Mouse (Mus musculus): ENCODE data around the gene Slc24a3. TPM values are rescaled to one million over a fixed set of nuclear protein-coding genes. Genes with fewer than 3 reads are reported as not detected.

Gene Slc24a3
- polyA plus RNA-seq, 1 experiment from 2014 or later, result 5.1 TPM

DNA sequence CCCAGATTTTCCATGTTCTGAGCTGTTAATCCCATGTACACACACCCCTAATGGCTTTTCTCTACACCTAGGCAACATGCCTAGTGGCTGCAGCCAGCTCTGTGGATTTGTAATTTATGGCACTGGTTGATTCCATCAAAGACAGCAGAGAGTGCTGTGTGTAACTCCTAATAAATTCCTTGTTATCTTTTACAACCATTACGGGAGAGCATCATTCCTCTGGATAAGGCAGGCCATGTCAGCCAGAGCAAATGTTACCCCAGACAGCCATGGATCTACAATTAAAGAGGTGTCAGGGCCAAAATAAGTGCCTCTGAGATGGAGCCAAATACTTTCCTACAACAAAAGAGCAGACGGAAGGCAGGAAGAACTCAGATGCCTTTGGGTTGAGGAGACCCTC is 49.0 kb downstream of the Slc24a3 start:
- WGBS, result 96% methylated on average over 2 of the region's 2 CpGs
- no peaks in the 10 kb centered on the region for H3K27me3 ChIP-seq
- no peak overlapping the region for H3K27ac ChIP-seq
- no peak for ATAC-seq
- no peaks in the 10 kb centered on the region for H3K9me3 ChIP-seq
- no peak overlapping the region for H3K9ac ChIP-seq (replicated peaks)
- no peak overlapping the region for H3K4me3 ChIP-seq (replicated peaks)
- H3K4me2 ChIP-seq (replicated peaks), result no peak overlapping the region
- H3K36me3 ChIP-seq, result no peaks in the 10 kb centered on the region
- no peaks in the 10 kb centered on the region for H3K4me1 ChIP-seq (replicated peaks)

DNA sequence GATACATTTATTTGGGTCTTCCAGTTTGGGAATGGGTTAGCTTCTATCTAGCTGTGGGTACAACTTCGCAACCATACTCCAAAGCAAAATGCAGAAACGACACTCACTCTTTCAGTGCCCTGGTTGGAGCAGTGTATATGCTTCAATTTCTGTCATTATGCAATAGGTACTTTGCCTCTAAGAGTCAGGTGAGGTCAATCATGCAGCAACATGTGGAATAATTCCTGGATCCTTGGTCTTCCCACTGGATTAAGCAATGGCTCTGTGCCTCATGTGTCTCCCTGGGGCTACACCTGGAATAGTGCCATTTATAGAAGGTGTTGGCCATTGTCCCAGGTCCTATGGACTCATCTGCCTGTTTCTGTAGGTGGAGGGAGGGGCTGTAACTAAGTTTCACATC is 49.9 kb downstream of the Slc24a3 start:
- Histone ChIP-seq H3K27me3 (no peaks in the 10 kb centered on the region), H3K36me3 (no peaks in the 10 kb centered on the region), H3K9me3 (no peaks in the 10 kb centered on the region), H3K4me3 (replicated peaks) (no peak overlapping the region), H3K9ac (replicated peaks) (no peak overlapping the region), H3K4me2 (replicated peaks) (no peak overlapping the region), H3K4me1 (replicated peaks) (no peaks in the 10 kb centered on the region), H3K27ac (no peak overlapping the region)
- no peak for ATAC-seq
- WGBS, result 95% methylated on average over 2 of the region's 2 CpGs

GRCm38 (mm10) chr2:145219246-145219645 is 51.7 kb downstream of the Slc24a3 start:
- H3K9me3 ChIP-seq, result no peaks in the 10 kb centered on the region
- no peak overlapping the region for H3K4me2 ChIP-seq (replicated peaks)
- WGBS, result 80% methylated on average over 6 of the region's 6 CpGs
- H3K27ac ChIP-seq, result no peak overlapping the region
- no peaks in the 10 kb centered on the region for H3K36me3 ChIP-seq
- no peak overlapping the region for H3K9ac ChIP-seq (replicated peaks)
- H3K4me3 ChIP-seq (replicated peaks), result no peak overlapping the region
- H3K27me3 ChIP-seq, result no peaks in the 10 kb centered on the region
- no peak for ATAC-seq
- H3K4me1 ChIP-seq (replicated peaks), result no peaks in the 10 kb centered on the region

GRCm38 (mm10) chr2:145223646-145224045 is 56.1 kb downstream of the Slc24a3 start:
- no peak overlapping the region for H3K4me3 ChIP-seq (replicated peaks)
- H3K27me3 ChIP-seq, result no peaks in the 10 kb centered on the region
- no peaks in the 10 kb centered on the region for H3K4me1 ChIP-seq (replicated peaks)
- H3K9me3 ChIP-seq, result no peaks in the 10 kb centered on the region
- no peaks in the 10 kb centered on the region for H3K36me3 ChIP-seq
- H3K27ac ChIP-seq, result no peak overlapping the region
- ATAC-seq, result no peak
- 92% methylated on average over 4 of the region's 4 CpGs for WGBS
- H3K9ac ChIP-seq (replicated peaks), result no peak overlapping the region
- no peak overlapping the region for H3K4me2 ChIP-seq (replicated peaks)

DNA sequence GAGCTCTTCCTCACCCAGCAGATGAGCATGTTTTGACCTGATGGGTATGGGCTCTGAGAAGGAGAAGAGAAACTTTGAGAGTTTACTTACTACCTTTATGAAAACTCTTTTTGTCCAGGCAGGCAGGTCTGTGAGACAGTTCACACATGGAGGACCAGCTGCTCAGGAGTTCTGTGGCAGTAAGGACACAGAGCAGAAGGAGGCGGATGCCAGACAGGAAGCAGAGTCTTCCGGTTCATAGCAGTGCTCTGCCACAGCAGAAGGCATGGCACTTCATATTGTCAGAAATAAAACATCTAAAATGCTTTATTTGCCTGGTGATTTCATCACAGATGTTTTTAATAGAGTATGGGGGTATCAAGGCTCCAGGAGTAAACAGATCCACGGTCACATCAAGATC is 58.1 kb downstream of the Slc24a3 start:
- no peaks in the 10 kb centered on the region for H3K27me3 ChIP-seq
- no peak for ATAC-seq
- H3K9me3 ChIP-seq, result no peaks in the 10 kb centered on the region
- no peaks in the 10 kb centered on the region for H3K36me3 ChIP-seq
- H3K4me3 ChIP-seq (replicated peaks), result no peak overlapping the region
- no peak overlapping the region for H3K4me2 ChIP-seq (replicated peaks)
- no peaks in the 10 kb centered on the region for H3K4me1 ChIP-seq (replicated peaks)
- 93% methylated on average over 3 of the region's 3 CpGs for WGBS
- no peak overlapping the region for H3K9ac ChIP-seq (replicated peaks)
- H3K27ac ChIP-seq, result no peak overlapping the region

GRCm38 (mm10) chr2:145226100-145226499 is 58.5 kb downstream of the Slc24a3 start:
- Histone ChIP-seq H3K36me3 (no peaks in the 10 kb centered on the region), H3K4me1 (replicated peaks) (no peaks in the 10 kb centered on the region), H3K4me2 (replicated peaks) (no peak overlapping the region), H3K27me3 (no peaks in the 10 kb centered on the region), H3K9me3 (no peaks in the 10 kb centered on the region), H3K4me3 (replicated peaks) (no peak overlapping the region), H3K9ac (replicated peaks) (no peak overlapping the region), H3K27ac (no peak overlapping the region)
- 92% methylated on average over 1 of the region's 1 CpGs for WGBS
- no peak for ATAC-seq

DNA sequence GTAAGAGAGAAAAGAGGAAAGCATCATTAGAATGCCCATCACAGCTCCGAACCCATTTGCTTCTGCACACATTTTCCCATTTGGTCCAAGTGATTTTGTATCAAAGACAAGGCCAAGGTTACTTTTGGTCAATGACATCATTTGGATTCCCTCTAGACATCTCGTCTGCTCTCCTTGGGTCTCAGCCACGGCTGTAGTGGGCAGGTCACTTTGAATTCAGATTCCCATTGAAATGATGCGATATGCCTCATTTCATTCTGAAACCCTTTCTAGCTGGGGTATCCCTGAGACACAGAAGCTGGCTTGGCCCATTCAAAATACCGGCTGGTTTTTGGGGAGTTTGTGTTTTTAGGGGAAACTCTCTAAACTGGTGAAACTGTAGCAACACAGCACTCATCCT is 59.8 kb downstream of the Slc24a3 start:
- Histone ChIP-seq H3K27ac (no peak overlapping the region), H3K9me3 (no peaks in the 10 kb centered on the region), H3K4me1 (replicated peaks) (no peaks in the 10 kb centered on the region), H3K36me3 (no peaks in the 10 kb centered on the region), H3K4me3 (replicated peaks) (no peak overlapping the region), H3K4me2 (replicated peaks) (no peak overlapping the region), H3K9ac (replicated peaks) (no peak overlapping the region), H3K27me3 (no peaks in the 10 kb centered on the region)
- 94% methylated on average over 5 of the region's 5 CpGs for WGBS
- ATAC-seq, result no peak

DNA sequence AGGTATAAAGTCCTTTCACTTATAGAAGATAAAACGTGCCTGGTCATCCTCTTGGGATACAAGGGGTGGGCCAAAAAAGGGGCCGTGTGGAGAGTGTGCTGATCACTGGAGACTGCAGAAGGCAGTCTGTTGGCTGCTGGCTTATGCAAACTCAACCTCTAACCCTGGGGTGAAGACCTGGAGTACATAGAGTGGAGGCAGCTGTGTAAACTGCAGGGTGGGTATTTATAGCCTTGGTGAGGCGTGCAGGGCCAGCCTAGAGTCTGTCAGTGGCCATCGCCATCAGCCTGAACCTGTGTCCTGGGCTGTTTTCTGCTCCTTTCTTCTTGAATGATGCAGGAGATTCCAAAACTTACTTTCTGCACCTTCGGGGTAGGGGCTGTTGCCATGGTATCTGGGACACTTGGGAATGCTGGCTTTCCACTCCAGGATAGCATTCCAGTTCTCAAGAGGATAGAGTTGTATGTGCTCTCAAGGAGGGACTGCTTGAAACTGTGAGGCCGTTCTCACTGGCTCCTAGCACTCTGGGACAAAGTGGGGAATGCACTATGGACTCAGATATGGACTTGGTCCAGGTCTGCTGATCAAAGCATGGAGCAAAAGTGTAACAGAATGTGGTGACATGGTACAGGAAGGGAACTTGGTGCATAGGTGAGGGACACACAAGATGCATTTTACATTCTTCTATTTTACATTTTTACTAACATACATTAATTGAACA is 65.4 kb downstream of the Slc24a3 start:
- 0 out of 2 replicates have a peak, but pooled peaks cover 2% of the 10 kb centered on the region for H3K4me1 ChIP-seq (replicated peaks)
- H3K27me3 ChIP-seq, result no peaks in the 10 kb centered on the region
- H3K9ac ChIP-seq (replicated peaks), result no peak overlapping the region
- H3K4me3 ChIP-seq (replicated peaks), result no peak overlapping the region
- no peaks in the 10 kb centered on the region for H3K9me3 ChIP-seq
- no peaks in the 10 kb centered on the region for H3K36me3 ChIP-seq
- 57% methylated on average over 6 of the region's 6 CpGs for WGBS
- no peak overlapping the region for H3K27ac ChIP-seq
- H3K4me2 ChIP-seq (replicated peaks), result no peak overlapping the region
- ATAC-seq, result no peak

DNA sequence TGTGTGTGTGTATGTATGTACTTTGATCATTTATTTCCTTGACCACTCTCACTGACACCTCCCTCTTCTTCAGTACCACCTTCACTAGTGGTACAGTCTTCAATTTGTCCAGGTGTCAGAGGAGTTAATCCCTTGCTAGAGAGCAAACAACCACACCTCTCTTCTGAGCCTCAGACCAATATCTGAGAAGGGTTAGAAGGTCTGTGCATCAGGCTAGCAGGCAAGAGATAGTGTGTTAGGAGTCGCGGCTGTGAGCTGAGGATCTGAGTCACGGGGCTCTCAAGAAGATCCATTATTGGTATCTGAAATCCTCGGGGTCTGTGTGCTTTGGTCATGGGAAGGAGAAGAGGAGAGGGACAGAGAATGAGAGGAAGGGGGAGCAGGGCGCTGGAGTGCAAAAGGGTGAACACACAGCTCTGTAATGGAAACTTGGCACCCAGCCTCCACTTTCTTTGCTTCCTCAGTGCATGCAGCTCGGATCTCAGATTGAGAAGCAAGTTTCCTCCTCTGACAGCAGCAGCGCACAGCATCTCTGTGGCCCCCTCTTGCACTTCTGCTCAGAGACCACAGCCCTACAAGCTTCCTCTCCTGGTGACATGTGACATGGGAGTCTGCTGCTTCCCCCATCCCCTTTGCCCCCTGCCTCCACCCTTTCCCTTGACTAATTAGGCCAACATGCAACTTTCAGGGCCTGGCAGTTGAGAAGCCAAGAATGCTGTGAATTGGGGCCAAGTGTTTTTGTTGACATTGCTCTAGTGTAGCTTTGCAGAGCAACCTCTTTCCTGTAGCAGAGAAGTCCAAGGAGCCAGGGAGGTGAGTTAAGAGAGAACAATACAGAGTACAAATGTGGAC is 66.2 kb downstream of the Slc24a3 start:
- WGBS, result 83% methylated on average over 7 of the region's 7 CpGs
- Histone ChIP-seq H3K9me3 (no peaks in the 10 kb centered on the region), H3K4me2 (replicated peaks) (no peak overlapping the region), H3K27me3 (no peaks in the 10 kb centered on the region), H3K4me1 (replicated peaks) (0 out of 2 replicates have a peak, but pooled peaks cover 2% of the 10 kb centered on the region), H3K4me3 (replicated peaks) (no peak overlapping the region), H3K9ac (replicated peaks) (no peak overlapping the region), H3K27ac (no peak overlapping the region), H3K36me3 (no peaks in the 10 kb centered on the region)
- no peak for ATAC-seq

DNA sequence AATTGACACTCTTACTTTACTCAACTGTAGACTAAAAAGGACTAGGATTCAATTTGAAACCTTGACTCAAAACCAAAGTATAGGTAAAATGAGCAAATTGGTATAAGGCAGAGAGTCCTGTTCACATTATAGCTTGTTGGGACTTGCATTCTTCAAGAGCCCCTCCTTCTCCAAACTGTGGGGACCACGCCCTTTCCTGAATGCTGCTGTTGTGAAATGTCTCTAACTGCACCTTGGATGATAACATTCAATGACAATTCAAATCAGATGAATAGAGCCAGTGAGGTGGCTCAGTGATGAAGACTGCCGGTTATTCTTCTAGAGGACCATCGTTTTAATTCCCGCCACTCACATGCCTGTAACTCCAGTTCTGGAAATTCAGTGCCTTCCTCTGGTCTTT is 78.8 kb downstream of the Slc24a3 start:
- Histone ChIP-seq H3K9me3 (no peaks in the 10 kb centered on the region), H3K4me3 (replicated peaks) (no peak overlapping the region), H3K27me3 (no peaks in the 10 kb centered on the region), H3K36me3 (no peaks in the 10 kb centered on the region), H3K4me2 (replicated peaks) (no peak overlapping the region), H3K9ac (replicated peaks) (no peak overlapping the region), H3K27ac (no peak overlapping the region), H3K4me1 (replicated peaks) (no peaks in the 10 kb centered on the region)
- WGBS, result 87% methylated on average over 4 of the region's 4 CpGs
- ATAC-seq, result no peak

DNA sequence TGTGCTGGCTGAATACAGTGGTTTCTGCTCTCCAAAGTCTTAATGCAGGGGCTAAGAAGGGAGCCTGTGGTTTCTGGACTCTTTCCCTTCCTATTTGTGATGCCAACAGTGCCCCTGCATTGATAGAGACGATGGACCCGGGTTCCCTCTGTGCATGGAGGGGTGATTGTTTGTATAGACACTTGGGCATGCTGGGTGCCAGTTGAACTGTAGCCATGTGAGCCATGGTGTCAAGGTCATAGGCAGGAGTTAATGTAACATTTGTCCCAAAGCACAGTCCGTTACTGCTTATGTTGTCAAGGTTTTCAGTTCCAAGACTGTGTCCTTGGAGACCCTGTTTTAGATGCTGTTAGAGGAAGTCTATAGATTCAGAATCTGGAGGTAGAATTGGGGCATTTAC is 80.6 kb downstream of the Slc24a3 start:
- WGBS, result 85% methylated on average over 3 of the region's 3 CpGs
- no peak overlapping the region for H3K9ac ChIP-seq (replicated peaks)
- H3K27ac ChIP-seq, result no peak overlapping the region
- H3K36me3 ChIP-seq, result no peaks in the 10 kb centered on the region
- no peak overlapping the region for H3K4me3 ChIP-seq (replicated peaks)
- no peaks in the 10 kb centered on the region for H3K9me3 ChIP-seq
- H3K4me2 ChIP-seq (replicated peaks), result no peak overlapping the region
- ATAC-seq, result no peak
- no peaks in the 10 kb centered on the region for H3K27me3 ChIP-seq
- no peaks in the 10 kb centered on the region for H3K4me1 ChIP-seq (replicated peaks)

- H3K4me1 ChIP-seq (replicated peaks), result no peaks in the 10 kb centered on the region
- WGBS, result 88% methylated on average over 3 of the region's 3 CpGs
These were observed 89.8 kb downstream of the Slc24a3 start for GRCm38 (mm10) chr2:145257332-145257731.

More at GRCm38 (mm10) chr2:145257332-145257731, 89.8 kb downstream of the Slc24a3 start:
- no peaks in the 10 kb centered on the region for H3K9me3 ChIP-seq
- H3K4me3 ChIP-seq (replicated peaks), result no peak overlapping the region
- no peak for ATAC-seq
- no peaks in the 10 kb centered on the region for H3K36me3 ChIP-seq
- H3K4me2 ChIP-seq (replicated peaks), result no peak overlapping the region
- no peak overlapping the region for H3K9ac ChIP-seq (replicated peaks)
- H3K27ac ChIP-seq, result no peak overlapping the region
- H3K27me3 ChIP-seq, result no peaks in the 10 kb centered on the region
